Mouse (Mus musculus): ENCODE results near the gene Lpin1. TPM values are rescaled to one million over a fixed set of nuclear protein-coding genes. Genes with fewer than 3 reads are reported as not detected.

The Lpin1 gene
- polyA plus RNA-seq, 1 experiment from 2014 or later = 4.8 TPM

DNA sequence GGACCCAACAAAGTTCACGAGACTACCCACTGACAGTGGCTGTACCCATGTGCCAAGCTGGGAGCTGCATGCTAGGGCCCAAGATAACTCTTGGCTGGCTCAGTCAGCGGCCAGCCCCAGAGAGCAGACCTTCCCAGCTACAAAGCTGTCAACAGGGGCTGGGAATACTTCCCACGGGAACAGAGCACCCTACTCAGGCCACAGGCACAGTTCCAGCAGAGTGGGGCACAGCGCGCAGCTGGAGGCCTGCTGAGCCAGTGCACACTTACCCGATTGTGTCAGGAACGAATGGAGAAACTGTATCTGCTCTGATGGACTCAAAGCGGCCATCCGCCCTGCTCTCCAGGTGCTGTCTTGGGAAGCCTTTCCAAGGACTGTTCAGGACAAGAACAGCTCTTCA is 95.6 kb downstream of the Lpin1 start:
- Histone ChIP-seq H3K27ac (ENCODE audit: low read length) (no peak overlapping the region), H3K36me3 (ENCODE audit: control insufficient read depth, insufficient read depth, low read length) (no peaks in the 10 kb centered on the region), H3K9me3 (ENCODE audit: control insufficient read depth, low read depth, low read length) (no peaks in the 10 kb centered on the region), H3K27me3 (ENCODE audit: control insufficient read depth, insufficient read depth, low read length) (no peaks in the 10 kb centered on the region), H3K4me3 (ENCODE audit: low read depth, low read length) (no peak overlapping the region), H3K4me2 (replicated peaks; ENCODE audit: low read depth, low read length) (no peak overlapping the region), H3K9ac (replicated peaks; ENCODE audit: low read depth, low read length) (no peak overlapping the region), H3K4me1 (ENCODE audit: control insufficient read depth, insufficient read depth, low read length) (no peaks in the 10 kb centered on the region)
- ATAC-seq (ENCODE audit: insufficient number of reproducible peaks, insufficient read depth, low FRiP score, low read depth) = no peak
- 83% methylated on average over 9 of the region's 9 CpGs for WGBS

- no peak overlapping the region for H3K9ac ChIP-seq (replicated peaks; ENCODE audit: low read depth, low read length)
- no peak for ATAC-seq (ENCODE audit: insufficient number of reproducible peaks, insufficient read depth, low FRiP score, low read depth)
- no peaks in the 10 kb centered on the region for H3K9me3 ChIP-seq (ENCODE audit: control insufficient read depth, low read depth, low read length)
- H3K27me3 ChIP-seq (ENCODE audit: control insufficient read depth, insufficient read depth, low read length) = no peaks in the 10 kb centered on the region
- 97% methylated on average over 1 of the region's 1 CpGs for WGBS
- no peaks in the 10 kb centered on the region for H3K36me3 ChIP-seq (ENCODE audit: control insufficient read depth, insufficient read depth, low read length)
- no peak overlapping the region for H3K4me2 ChIP-seq (replicated peaks; ENCODE audit: low read depth, low read length)
- H3K27ac ChIP-seq (ENCODE audit: low read length) = no peak overlapping the region
- no peak overlapping the region for H3K4me3 ChIP-seq (ENCODE audit: low read depth, low read length)
- H3K4me1 ChIP-seq (ENCODE audit: control insufficient read depth, insufficient read depth, low read length) = no peaks in the 10 kb centered on the region
Observed at GRCm38 (mm10) chr12:16512991-16513390, 97.8 kb downstream of the Lpin1 start.

- Histone ChIP-seq H3K4me1 (ENCODE audit: control insufficient read depth, insufficient read depth, low read length) (no peaks in the 10 kb centered on the region), H3K36me3 (ENCODE audit: control insufficient read depth, insufficient read depth, low read length) (no peaks in the 10 kb centered on the region), H3K27me3 (ENCODE audit: control insufficient read depth, insufficient read depth, low read length) (no peaks in the 10 kb centered on the region), H3K4me3 (ENCODE audit: low read depth, low read length) (no peak overlapping the region), H3K9me3 (ENCODE audit: control insufficient read depth, low read depth, low read length) (no peaks in the 10 kb centered on the region), H3K9ac (replicated peaks; ENCODE audit: low read depth, low read length) (no peak overlapping the region), H3K27ac (ENCODE audit: low read length) (no peak overlapping the region), H3K4me2 (replicated peaks; ENCODE audit: low read depth, low read length) (0 out of 2 replicates have a peak overlapping the region, but pooled peaks have one; percentile 1)
- ATAC-seq (ENCODE audit: insufficient number of reproducible peaks, insufficient read depth, low FRiP score, low read depth) = no peak; the same call in 1 of the 2 replicates
- WGBS = 17% methylated on average over 13 of the region's 13 CpGs
Observed at GRCm38 (mm10) chr12:16509122-16509752, 101.5 kb downstream of the Lpin1 start.

DNA sequence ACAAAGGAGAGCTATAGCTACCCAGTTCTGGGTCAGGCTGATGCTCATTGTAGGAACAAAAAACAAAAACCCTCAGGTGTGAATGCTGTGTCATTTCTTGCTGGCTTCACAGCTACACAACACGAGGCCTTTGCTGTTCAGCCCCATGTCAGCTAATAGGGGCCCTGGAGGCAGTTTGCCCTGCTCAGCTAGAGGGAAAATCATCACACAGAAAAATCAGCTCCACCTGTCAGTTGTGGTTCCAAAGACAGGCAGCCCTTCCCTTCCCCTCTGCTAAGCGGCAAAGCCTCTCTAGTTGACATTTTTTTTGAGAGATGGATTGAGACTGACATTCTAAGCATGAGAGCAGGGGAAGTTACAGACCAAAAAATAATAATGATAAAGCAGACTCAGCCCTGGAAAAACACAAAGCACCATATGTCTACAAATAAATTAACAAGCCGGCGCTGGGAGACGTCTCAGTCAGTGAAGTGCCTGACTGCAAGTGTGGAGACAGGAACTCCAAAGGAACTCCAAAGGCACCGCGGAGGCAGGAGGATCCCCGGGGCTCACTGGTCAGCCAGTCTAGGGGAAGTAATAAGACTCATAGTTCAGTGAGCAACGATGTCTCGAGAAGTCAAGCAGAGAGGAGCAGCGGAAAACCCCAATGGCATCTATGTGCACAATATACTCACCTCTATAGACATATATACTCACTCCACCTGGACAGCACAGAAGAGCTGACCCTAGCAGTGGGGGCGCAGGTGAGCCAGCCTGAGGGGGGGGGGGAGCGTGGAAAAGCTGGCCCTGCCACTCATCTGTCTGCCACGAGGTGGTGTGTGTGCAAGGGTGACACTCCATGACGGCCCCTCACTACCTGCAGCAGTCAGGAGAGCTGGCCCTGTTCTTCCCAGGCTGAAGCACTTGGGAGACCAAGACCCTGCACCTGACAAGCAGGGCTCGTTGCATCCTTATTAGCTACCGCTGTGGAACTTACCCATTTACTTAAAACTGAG is 103.7 kb downstream of the Lpin1 start:
- no peak for ATAC-seq (ENCODE audit: insufficient number of reproducible peaks, insufficient read depth, low FRiP score, low read depth)
- no peak overlapping the region for H3K4me3 ChIP-seq (ENCODE audit: low read depth, low read length)

GRCm38 (mm10) chr12:16504244-16504643 is 106.5 kb downstream of the Lpin1 start:
- H3K36me3 ChIP-seq (ENCODE audit: control insufficient read depth, insufficient read depth, low read length) = no peaks in the 10 kb centered on the region
- ATAC-seq (ENCODE audit: insufficient number of reproducible peaks, insufficient read depth, low FRiP score, low read depth) = no peak
- H3K4me3 ChIP-seq (ENCODE audit: low read depth, low read length) = no peak overlapping the region
- WGBS = 88% methylated on average over 3 of the region's 3 CpGs
- no peak overlapping the region for H3K9ac ChIP-seq (replicated peaks; ENCODE audit: low read depth, low read length)
- no peaks in the 10 kb centered on the region for H3K4me1 ChIP-seq (ENCODE audit: control insufficient read depth, insufficient read depth, low read length)
- H3K27me3 ChIP-seq (ENCODE audit: control insufficient read depth, insufficient read depth, low read length) = no peaks in the 10 kb centered on the region
- H3K9me3 ChIP-seq (ENCODE audit: control insufficient read depth, low read depth, low read length) = peaks cover 4% of the 10 kb centered on the region; the same call in 1 of the 2 replicates
- H3K4me2 ChIP-seq (replicated peaks; ENCODE audit: low read depth, low read length) = no peak overlapping the region
- no peak overlapping the region for H3K27ac ChIP-seq (ENCODE audit: low read length)

More for the DNA sequence above, 103.7 kb downstream of the Lpin1 start:
- H3K27ac ChIP-seq (ENCODE audit: low read length) = no peak overlapping the region
- no peaks in the 10 kb centered on the region for H3K27me3 ChIP-seq (ENCODE audit: control insufficient read depth, insufficient read depth, low read length)
- H3K36me3 ChIP-seq (ENCODE audit: control insufficient read depth, insufficient read depth, low read length) = no peaks in the 10 kb centered on the region
- peaks cover 4% of the 10 kb centered on the region; the same call in 1 of the 2 replicates for H3K9me3 ChIP-seq (ENCODE audit: control insufficient read depth, low read depth, low read length)
- WGBS = 67% methylated on average over 17 of the region's 17 CpGs
- no peak overlapping the region for H3K4me2 ChIP-seq (replicated peaks; ENCODE audit: low read depth, low read length)
- H3K4me1 ChIP-seq (ENCODE audit: control insufficient read depth, insufficient read depth, low read length) = no peaks in the 10 kb centered on the region
- no peak overlapping the region for H3K9ac ChIP-seq (replicated peaks; ENCODE audit: low read depth, low read length)

GRCm38 (mm10) chr12:16497960-16498359 is 112.8 kb downstream of the Lpin1 start:
- Histone ChIP-seq H3K9ac (replicated peaks; ENCODE audit: low read depth, low read length) (no peak overlapping the region), H3K27ac (ENCODE audit: low read length) (no peak overlapping the region), H3K4me3 (ENCODE audit: low read depth, low read length) (no peak overlapping the region), H3K27me3 (ENCODE audit: control insufficient read depth, insufficient read depth, low read length) (no peaks in the 10 kb centered on the region), H3K4me2 (replicated peaks; ENCODE audit: low read depth, low read length) (no peak overlapping the region), H3K4me1 (ENCODE audit: control insufficient read depth, insufficient read depth, low read length) (no peaks in the 10 kb centered on the region), H3K9me3 (ENCODE audit: control insufficient read depth, low read depth, low read length) (peaks cover 4% of the 10 kb centered on the region; the same call in 1 of the 2 replicates), H3K36me3 (ENCODE audit: control insufficient read depth, insufficient read depth, low read length) (no peaks in the 10 kb centered on the region)
- WGBS = 19% methylated on average over 4 of the region's 4 CpGs
- ATAC-seq (ENCODE audit: insufficient number of reproducible peaks, insufficient read depth, low FRiP score, low read depth) = no peak

DNA sequence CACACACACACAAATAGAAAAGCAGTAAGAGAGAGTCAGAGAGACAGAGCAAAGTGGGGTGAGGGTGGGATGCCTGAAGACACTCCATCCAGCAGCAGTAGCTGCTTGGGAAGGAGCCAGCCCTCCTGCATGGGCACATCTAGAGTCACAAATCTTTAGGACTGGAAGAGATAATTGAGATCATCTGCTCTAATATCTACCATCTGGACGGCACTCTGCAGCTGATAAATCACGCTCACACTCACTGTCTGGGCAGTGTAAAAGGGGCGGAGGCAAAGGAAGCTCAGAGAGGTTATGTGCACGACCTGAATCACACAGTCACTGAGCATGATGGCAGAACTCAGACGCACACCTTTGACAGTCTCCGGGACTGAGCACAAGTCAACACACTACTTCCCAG is 118.1 kb downstream of the Lpin1 start:
- H3K9ac ChIP-seq (replicated peaks; ENCODE audit: low read depth, low read length) = no peak overlapping the region
- H3K4me1 ChIP-seq (ENCODE audit: control insufficient read depth, insufficient read depth, low read length) = no peaks in the 10 kb centered on the region
- WGBS = 65% methylated on average over 6 of the region's 6 CpGs
- H3K36me3 ChIP-seq (ENCODE audit: control insufficient read depth, insufficient read depth, low read length) = no peaks in the 10 kb centered on the region
- no peaks in the 10 kb centered on the region for H3K27me3 ChIP-seq (ENCODE audit: control insufficient read depth, insufficient read depth, low read length)
- H3K27ac ChIP-seq (ENCODE audit: low read length) = no peak overlapping the region
- ATAC-seq (ENCODE audit: insufficient number of reproducible peaks, insufficient read depth, low FRiP score, low read depth) = no peak
- no peak overlapping the region for H3K4me3 ChIP-seq (ENCODE audit: low read depth, low read length)
- no peak overlapping the region for H3K4me2 ChIP-seq (replicated peaks; ENCODE audit: low read depth, low read length)
- H3K9me3 ChIP-seq (ENCODE audit: control insufficient read depth, low read depth, low read length) = no peaks in the 10 kb centered on the region

GRCm38 (mm10) chr12:16488899-16489298 is 121.9 kb downstream of the Lpin1 start:
- Histone ChIP-seq H3K4me1 (ENCODE audit: control insufficient read depth, insufficient read depth, low read length) (no peaks in the 10 kb centered on the region), H3K9me3 (ENCODE audit: control insufficient read depth, low read depth, low read length) (no peaks in the 10 kb centered on the region), H3K4me3 (ENCODE audit: low read depth, low read length) (no peak overlapping the region), H3K36me3 (ENCODE audit: control insufficient read depth, insufficient read depth, low read length) (no peaks in the 10 kb centered on the region), H3K9ac (replicated peaks; ENCODE audit: low read depth, low read length) (no peak overlapping the region), H3K4me2 (replicated peaks; ENCODE audit: low read depth, low read length) (no peak overlapping the region), H3K27ac (ENCODE audit: low read length) (no peak overlapping the region), H3K27me3 (ENCODE audit: control insufficient read depth, insufficient read depth, low read length) (no peaks in the 10 kb centered on the region)
- ATAC-seq (ENCODE audit: insufficient number of reproducible peaks, insufficient read depth, low FRiP score, low read depth) = no peak

All from stomach, embryonic 14.5 days (tissue).